Mouse (Mus musculus) cerebellum, adult 2 months (tissue): ENCODE measurements around the gene Sdk2.

Experiments used
- CTCF ChIP-seq: fragments of 200-500 bp; IDR thresholded peaks from 2 replicates; pipeline ENCODE4 v1.5.1; 2011; ENCODE audit warnings: low read depth, mild to moderate bottlenecking, control low read depth, low read length, moderate library complexity, borderline replicate concordance; ENCODE audit not compliant: insufficient read depth
- POLR2A ChIP-seq: fragments of 200-500 bp; IDR thresholded peaks from 2 replicates; pipeline ENCODE4 v1.6.1; 2011; ENCODE audit warnings: low read length, control low read depth, borderline replicate concordance; ENCODE audit not compliant: insufficient read depth

DNA sequence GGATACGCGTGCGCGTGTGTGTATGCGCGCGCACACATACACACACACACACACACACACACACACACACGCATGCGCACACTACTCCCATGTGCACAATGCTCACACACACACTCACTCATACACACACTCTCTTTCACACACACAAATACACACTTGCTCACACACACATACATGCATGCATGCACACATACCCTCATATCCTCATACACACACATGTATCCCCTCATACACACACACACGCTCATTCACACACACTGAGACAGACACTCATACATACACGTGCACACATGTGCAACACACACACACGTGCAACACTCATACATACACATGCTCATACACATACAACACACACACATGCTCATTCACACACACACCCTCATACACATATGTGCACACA, 88.5 kb downstream of the Sdk2 start:
- TF ChIP-seq CTCF, result no peak
- no peak for TF ChIP-seq POLR2A
